In genomic region chr5:96641297-96641696, GRCm38 (mm10) we compare ENCODE assay signal across 22 mouse cellular contexts.
"Had no signal": no experiment of that assay in that cellular context is flagged by ENCODE, and none has a peak within 500 bp of the region (broad histone marks: within the 10 kb centered on the region; RNA-seq: fewer than 3 reads in every experiment).

No protein-coding gene starts in this region.

- DNase-seq: heart, postnatal 10 days; heart, postnatal 14 days; heart, postnatal 36 days; heart, postnatal 4 days; kidney, adult 11 months; kidney, adult 18-20 months; kidney, adult 2 months; kidney, adult 8-10 months; kidney, adult 9 months; kidney, postnatal 10 days; kidney, postnatal 14 days; kidney, postnatal 25 days; kidney, postnatal 36 days; kidney, postnatal 4 days; layer of hippocampus, adult 9-11 months; layer of hippocampus, postnatal 36 days had no signal

- ATAC-seq: hindbrain, embryonic 16.5 days; hindbrain, postnatal 0 days; inflammation-experienced regulatory T-cells, adult 6 months; intestine, embryonic 15.5 days; intestine, embryonic 16.5 days; intestine, postnatal 0 days had no signal
